Mouse (Mus musculus) bone marrow, adult 2 months (tissue): ENCODE data around the gene Ptpra.

Experiments
- CTCF ChIP-seq: fragments of 200-500 bp; IDR thresholded peaks from 2 replicates; pipeline ENCODE4 v1.5.1; 2011; ENCODE audit warnings: low read length, control low read depth; ENCODE audit not compliant: control insufficient read depth, insufficient read depth
- POLR2A ChIP-seq: fragments of 200-500 bp; IDR thresholded peaks from 2 replicates; pipeline ENCODE4 v1.6.1; 2011; ENCODE audit warnings: low read depth, mild to moderate bottlenecking, control low read depth, low read length, borderline replicate concordance; ENCODE audit not compliant: control insufficient read depth

GRCm38 (mm10) chr2:130472908-130473510 is 22.9 kb downstream of the Ptpra start:
- TF ChIP-seq POLR2A = no peak
- TF ChIP-seq CTCF = no peak
